Mouse (Mus musculus) retina, adult 2 months (tissue): Measurements from ENCODE around the gene Xpo6.

ENCODE experiments used
- DNase-seq: peaks from one replicate; pipeline ENCODE4 v3.0.0-alpha.2; 2012; ENCODE audit warnings: low read depth, low spot score

The Xpo6 gene

DNA sequence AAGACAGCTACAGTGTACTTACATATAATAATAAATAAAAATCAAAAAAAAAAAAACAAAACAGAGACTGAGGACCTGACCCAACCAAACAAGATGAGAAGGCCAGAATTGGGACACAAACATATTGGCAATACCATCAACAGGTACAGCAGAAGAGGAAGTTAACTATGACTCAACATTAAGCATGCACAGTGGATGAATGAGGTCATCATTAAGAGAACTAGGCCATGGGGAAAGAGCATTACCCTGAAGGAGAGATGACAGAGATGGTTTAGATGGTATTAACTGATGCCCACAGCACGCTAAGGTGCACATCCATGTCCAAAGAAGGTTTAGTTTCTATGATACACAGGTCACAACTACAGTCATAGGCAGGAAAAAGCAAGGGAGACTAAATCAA is 6.1 kb downstream of the Xpo6 start:
- no peak for DNase-seq

DNA sequence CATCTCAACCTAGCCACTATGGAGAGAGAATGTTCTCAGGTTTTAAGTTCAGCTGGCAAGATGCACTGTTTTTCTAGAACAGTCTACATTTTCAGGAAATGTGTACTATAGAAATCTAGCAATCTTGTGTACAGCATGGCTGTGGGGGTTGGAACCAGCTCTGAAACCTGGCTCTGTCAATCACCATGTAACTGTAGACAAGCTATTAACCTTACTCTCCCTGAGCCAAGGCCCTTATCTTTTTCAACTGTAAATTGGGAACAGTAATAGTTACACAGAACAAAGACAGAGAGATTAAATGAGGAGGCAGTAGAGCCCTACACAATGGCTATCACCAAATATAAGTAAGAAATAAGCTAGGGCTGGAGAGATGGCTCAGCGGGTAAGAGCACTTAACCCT is 8.8 kb downstream of the Xpo6 start:
- DNase-seq = no peak

DNA sequence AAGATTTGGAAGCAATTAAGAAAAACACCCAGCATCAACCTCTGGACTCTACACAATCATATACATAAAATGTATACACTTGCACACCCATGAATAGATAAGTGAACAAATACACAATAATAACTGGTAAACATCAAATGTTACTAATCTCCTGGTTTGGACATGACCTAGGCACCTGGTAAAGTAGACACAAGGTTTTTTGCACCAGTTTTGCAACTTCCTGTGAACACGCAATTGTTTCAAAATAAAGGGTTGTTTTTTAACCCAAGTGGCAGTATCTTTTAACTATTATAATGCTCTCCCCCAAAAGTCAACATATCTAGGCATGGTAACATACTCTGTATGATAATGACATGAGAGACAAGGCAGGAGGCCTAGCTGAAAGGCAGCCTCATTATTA is 10.8 kb downstream of the Xpo6 start:
- no peak for DNase-seq

DNA sequence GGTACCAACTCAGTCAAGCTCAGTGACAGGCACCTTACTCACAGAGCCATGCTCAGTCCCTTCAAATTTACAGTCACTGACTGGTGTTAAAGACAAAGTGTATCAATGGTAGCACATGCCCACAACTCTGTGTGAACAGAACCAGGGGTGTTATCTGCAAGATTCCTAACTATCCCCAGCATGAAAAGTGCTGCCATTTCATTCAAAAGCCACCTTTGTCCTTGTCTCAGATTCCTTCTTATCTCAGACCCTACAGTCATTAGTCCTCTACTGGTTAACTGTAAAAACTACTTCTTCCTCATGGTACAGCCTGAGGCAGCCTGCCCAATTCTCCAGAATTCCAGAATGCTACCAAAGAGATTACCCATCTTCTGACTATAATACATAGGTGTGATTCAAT is 14.3 kb downstream of the Xpo6 start:
- no peak for DNase-seq

DNA sequence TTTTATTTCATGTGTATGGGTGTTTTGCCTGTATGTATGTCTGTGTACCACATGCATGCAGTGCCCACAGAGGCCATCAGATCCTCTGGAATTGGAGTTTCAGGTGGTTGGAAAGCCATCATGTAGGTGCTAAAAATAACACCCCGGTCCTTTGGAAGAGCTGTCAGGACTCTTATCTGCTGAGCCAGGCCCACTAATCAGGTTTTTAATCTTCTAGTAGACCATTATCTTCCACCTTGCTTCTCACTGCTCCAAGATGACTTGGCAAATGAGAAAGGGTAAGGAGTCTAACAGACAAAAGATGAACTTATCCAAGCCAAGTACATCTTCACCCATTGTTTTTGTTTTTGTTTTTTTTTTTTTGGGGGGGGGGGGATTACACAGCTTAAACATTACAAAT is 16.7 kb downstream of the Xpo6 start:
- DNase-seq = no peak

- no peak for DNase-seq
Observed at GRCm38 (mm10) chr7:126181487-126181886, 18.8 kb downstream of the Xpo6 start.

DNA sequence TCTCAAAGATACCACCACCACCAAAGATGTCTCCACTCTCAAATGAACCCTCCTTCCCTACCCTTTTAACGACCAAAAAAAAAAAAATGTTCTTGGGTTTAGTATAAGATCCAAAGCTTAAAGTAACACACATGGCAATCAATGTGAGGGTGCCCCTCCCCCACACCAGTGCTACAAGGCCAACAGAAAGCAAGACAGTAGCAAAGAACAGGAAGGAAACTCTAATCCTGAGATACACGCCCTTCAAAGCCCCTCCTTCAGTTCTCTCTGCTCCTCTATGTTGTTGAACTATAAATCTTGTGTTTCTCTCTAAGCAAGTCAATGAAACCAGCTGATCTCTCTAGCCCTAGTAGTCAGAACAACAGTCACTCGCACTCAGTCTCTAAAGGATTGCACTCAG is 19.3 kb downstream of the Xpo6 start:
- no peak for DNase-seq

DNA sequence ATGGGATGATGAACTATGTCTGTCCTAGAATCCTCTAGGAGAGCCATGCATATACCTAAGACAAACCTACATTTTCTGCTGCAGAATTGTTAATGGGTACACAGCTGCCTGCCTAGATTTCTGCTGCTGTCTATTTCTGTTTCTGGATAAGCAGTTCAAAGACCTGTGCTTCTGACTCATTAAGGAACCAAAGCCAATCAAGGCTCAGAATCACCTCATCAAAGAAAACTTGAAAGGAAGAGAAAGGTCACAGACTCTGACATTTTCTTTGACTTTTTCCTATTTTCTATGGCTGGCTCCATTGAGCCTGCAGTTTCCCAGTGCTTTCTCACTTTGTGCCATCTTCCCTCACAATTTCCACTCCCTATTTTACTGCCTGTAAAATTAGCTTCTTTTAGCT is 21.5 kb downstream of the Xpo6 start:
- DNase-seq = no peak

- no peak for DNase-seq
Observed at GRCm38 (mm10) chr7:126175999-126176398, 24.3 kb downstream of the Xpo6 start.

GRCm38 (mm10) chr7:126175456-126175855 is 24.8 kb downstream of the Xpo6 start:
- DNase-seq = no peak

GRCm38 (mm10) chr7:126174863-126175262 is 25.4 kb downstream of the Xpo6 start:
- DNase-seq = no peak

GRCm38 (mm10) chr7:126172001-126172400 is 28.3 kb downstream of the Xpo6 start:
- no peak for DNase-seq

GRCm38 (mm10) chr7:126168584-126168983 is 31.7 kb downstream of the Xpo6 start:
- DNase-seq = no peak

DNA sequence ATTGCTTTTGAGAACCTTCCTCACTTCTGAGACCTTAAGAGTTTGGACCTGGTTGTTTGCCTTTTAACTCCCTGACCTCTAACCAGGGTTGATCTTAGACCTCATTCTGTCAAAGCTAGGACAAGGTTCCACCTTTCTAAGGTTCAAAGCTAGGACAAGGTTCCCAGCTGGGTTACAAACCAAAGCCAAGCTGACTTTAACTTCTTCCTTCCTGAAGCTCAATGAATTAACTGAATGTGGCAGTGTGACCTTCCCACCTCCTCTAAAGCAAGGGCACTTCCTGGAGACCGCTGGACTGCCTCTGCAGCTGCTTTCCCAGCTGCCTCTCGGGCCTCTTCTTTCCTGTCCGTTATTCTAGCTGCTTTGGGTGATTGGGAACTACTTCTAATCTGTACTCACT is 32.9 kb downstream of the Xpo6 start:
- no peak for DNase-seq

- DNase-seq = no peak
Observed at GRCm38 (mm10) chr7:126166571-126166970, 33.7 kb downstream of the Xpo6 start.

DNA sequence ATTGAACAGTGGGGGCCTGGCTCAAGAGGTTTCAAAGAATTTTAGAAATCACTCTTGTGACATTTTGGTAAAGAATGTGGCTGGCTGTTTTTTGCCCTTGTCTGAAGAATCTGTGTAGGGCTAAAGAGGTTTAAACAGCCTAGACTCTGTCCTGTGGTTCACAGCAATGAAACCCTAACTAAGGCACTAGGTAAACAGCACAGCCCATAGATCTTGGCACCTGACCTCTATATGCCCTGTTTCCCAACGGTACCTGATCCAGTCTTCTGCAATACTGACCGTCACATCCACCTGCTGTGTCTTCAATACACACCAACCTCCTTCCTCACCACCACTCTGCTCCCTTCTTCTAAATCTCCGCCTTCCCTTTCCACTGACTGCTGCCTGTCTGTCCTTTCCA is 42.1 kb downstream of the Xpo6 start:
- DNase-seq = no peak

DNA sequence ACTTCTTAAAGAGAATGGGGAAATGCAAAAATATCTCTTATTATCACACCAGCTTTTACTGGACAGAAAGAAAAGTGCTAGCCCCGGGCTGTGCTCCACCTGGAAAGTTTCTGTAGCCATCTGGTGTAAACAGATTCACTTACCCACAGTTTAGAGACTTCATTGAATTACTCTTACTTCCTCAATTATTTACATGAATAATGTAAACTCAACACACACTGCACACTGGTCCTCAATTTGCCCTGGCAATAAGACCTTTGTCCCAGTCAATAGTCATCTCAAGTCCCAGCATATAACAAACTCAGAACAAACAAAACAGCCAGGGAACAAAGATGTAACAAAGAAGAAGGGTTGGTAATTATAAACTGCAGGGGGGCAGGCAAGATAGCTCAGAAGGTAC is 44.6 kb downstream of the Xpo6 start:
- no peak for DNase-seq

DNA sequence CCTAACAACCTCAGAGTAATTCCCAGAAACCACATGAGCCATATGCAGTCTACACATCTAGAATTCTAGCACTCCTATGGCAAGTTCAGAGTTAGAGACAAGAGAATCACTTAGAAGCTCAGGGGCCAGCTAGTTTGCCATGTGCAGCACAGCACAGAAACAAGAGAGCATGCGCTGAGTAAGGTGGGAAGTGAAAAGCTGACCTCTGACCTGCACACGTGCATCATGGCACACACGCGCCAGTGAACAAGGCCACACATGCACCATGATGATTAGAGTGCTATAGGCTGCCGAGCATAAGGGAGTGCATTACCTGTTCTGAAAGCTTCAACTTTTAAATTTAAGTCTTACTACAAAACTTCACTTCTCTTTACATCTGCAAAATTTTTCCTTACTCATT is 45.6 kb downstream of the Xpo6 start:
- DNase-seq = no peak

DNA sequence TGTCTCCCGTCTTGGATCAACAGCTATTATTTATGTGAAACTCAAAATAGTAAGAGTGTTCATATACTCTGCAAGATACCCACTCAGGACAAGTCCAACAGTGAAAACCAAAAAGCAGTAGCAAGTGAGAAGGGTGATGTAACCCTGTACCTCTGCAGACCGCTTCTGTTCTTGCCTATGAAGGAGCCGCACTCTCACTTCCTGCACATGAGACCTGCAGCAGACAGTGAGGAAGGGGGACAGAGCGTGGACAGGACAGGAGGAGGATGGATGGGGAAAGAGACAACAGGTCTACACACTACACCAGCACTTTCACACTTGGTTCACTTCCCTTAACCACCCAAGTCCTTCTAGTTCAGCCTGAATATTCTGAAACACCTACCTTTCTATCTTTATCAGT is 48.0 kb downstream of the Xpo6 start:
- DNase-seq = no peak

DNA sequence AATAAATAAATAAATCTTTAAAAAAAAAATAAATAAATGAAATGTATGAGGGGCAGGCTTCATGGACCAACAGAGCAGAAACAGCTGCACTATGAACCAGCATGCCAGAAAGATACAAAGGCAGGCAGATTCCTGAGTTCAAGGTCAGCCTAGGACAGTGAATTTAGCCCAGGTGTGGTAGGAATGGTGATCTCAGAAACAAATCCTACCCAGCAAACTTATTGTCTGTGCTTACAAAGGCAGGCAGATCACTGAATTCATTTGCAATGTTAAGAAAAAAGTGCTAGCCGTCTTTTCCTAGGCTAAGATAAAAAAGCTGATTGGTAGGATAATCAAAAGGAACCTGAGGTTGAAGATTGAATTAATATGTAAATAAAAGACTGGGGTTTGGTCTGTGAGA is 54.1 kb downstream of the Xpo6 start:
- no peak for DNase-seq

- no peak for DNase-seq
Observed at GRCm38 (mm10) chr7:126144364-126144763, 55.9 kb downstream of the Xpo6 start.

- no peak for DNase-seq
Observed at GRCm38 (mm10) chr7:126137850-126138249, 62.5 kb downstream of the Xpo6 start.

DNA sequence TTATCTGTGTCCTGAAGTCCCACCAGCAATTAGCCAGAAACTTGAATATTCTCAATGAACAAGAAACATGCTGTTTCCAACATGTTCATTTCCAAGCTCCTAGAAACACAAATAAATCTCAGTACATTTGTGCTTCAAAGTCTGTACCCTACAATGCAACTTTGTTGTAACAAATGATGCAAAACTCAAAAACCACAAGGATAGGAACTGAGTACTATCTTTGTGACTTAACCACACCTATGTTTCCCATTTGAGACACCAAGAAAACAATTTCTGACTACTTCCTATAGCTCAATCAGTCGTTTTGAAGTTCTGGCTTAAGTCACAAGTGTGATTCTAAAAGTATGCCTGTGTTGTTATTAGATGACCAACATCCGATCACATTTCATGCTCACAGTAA is 64.9 kb downstream of the Xpo6 start:
- no peak for DNase-seq

- DNase-seq = no peak
Observed at GRCm38 (mm10) chr7:126134634-126135321, 65.5 kb downstream of the Xpo6 start.
